ENCODE assay signal across 8 mouse cellular contexts in the genomic region with DNA sequence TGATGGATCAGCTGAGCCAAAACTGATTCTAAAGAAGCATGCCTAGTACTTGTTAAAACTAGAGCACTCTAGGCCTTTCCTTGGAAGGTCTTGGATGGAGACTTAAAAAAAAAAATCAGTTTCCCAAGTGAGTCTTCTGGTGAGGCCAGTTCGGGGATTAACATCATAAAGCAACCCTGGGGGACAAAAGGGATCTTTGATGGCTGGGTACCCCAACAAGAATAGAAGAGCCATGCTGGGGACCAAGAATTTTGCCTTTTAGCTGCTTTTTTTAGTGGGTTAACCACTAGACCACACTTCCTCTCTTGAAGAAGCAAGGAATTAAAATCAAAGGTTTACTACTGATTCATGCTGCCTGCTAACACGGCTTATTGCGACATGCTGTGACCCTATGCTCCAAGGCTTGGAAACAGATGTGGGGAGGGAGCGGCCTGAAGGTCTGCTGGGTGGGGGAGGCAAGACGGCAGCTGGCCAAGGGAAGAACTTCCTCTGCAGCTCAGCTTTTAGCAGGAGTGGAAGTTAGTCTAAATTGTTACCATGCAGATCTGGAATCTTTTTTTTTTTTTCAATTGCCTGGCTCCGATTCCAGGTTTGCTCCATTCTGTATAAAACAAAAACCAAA.
DNase-seq lines count a peak whose midpoint lies in the region; ATAC-seq and TF ChIP-seq lines count a peak whose summit lies in the region.

No protein-coding gene starts in this region.

- no peaks in the 10 kb centered on the region for H3K36me3 ChIP-seq in liver, embryonic 12.5 days
- no peaks in the 10 kb centered on the region for H3K36me3 ChIP-seq in kidney, embryonic 14.5 days (ENCODE audit: control insufficient read depth, insufficient read depth, low read length)
- no peaks in the 10 kb centered on the region for H3K36me3 ChIP-seq in lung, embryonic 14.5 days (ENCODE audit: insufficient read depth)

- no peak overlapping the region for H3K4me3 ChIP-seq in liver, embryonic 12.5 days
- H3K4me3 ChIP-seq in kidney, embryonic 14.5 days (ENCODE audit: low read length), result no peak overlapping the region
- no peak overlapping the region for H3K4me3 ChIP-seq in lung, embryonic 14.5 days (ENCODE audit: low read depth, low read length)

- H3K27me3 ChIP-seq in liver, embryonic 12.5 days (replicated peaks), result peaks cover 10% of the 10 kb centered on the region; the same call in 1 of the 2 replicates
- no peaks in the 10 kb centered on the region for H3K27me3 ChIP-seq in kidney, embryonic 14.5 days (ENCODE audit: control insufficient read depth, insufficient read depth, low read length)
- no peaks in the 10 kb centered on the region for H3K27me3 ChIP-seq in lung, embryonic 14.5 days (ENCODE audit: insufficient read depth, low read length)

- no peak overlapping the region for H3K4me2 ChIP-seq in liver, embryonic 12.5 days
- no peak overlapping the region for H3K4me2 ChIP-seq in kidney, embryonic 14.5 days (replicated peaks; ENCODE audit: low read depth, low read length)
- H3K4me2 ChIP-seq in lung, embryonic 14.5 days, result no peak overlapping the region; the same call in 1 of the 2 replicates

- H3K9ac ChIP-seq in liver, embryonic 12.5 days, result no peak overlapping the region
- no peak overlapping the region for H3K9ac ChIP-seq in kidney, embryonic 14.5 days (ENCODE audit: low read depth, low read length)
- H3K9ac ChIP-seq in lung, embryonic 14.5 days, result no peak overlapping the region

- ATAC-seq in liver, embryonic 12.5 days, result no peak
- no peak; the same call in 1 of the 2 replicates for ATAC-seq in kidney, embryonic 14.5 days (ENCODE audit: low FRiP score, low TSS enrichment)
- ATAC-seq in lung, embryonic 14.5 days (ENCODE audit: insufficient read depth), result peak; percentile 87

- WGBS in liver, embryonic 12.5 days (ENCODE audit: insufficient replicate concordance), result 28% methylated on average over 6 of the region's 6 CpGs
- WGBS in kidney, embryonic 14.5 days, result 28% methylated on average over 6 of the region's 6 CpGs
- WGBS in lung, embryonic 14.5 days, result 16% methylated on average over 6 of the region's 6 CpGs

- H3K9me3 ChIP-seq in liver, embryonic 12.5 days (replicated peaks), result no peaks in the 10 kb centered on the region
- H3K9me3 ChIP-seq in kidney, embryonic 14.5 days (ENCODE audit: control insufficient read depth, low read length), result no peaks in the 10 kb centered on the region
- no peaks in the 10 kb centered on the region for H3K9me3 ChIP-seq in lung, embryonic 14.5 days (ENCODE audit: low read depth, low read length)

- H3K27ac ChIP-seq in liver, embryonic 12.5 days, result no peak overlapping the region
- H3K27ac ChIP-seq in kidney, embryonic 14.5 days (ENCODE audit: low read depth, low read length), result peak overlapping the region; percentile 67
- H3K27ac ChIP-seq in lung, embryonic 14.5 days (ENCODE audit: low read depth), result peak overlapping the region; percentile 63; the same call in 1 of the 2 replicates

- H3K4me1 ChIP-seq in liver, embryonic 12.5 days, result peaks cover 14% of the 10 kb centered on the region; the same call in 1 of the 2 replicates
- H3K4me1 ChIP-seq in kidney, embryonic 14.5 days (ENCODE audit: control insufficient read depth, insufficient read depth, low read length), result peaks cover 12% of the 10 kb centered on the region; the same call in 1 of the 2 replicates
- H3K4me1 ChIP-seq in lung, embryonic 14.5 days (ENCODE audit: insufficient read depth), result peaks cover 13% of the 10 kb centered on the region

- no peak for TF ChIP-seq CTCF in lung, embryonic 14.5 days (IDR thresholded peaks at IDR 0.05; ENCODE audit: low read depth)

- DNase-seq in liver, result peak; percentile 54
- DNase-seq in adrenal gland, postnatal 14 days, result peak; percentile 91
- DNase-seq in gastrocnemius, adult 18-20 months (ENCODE audit: low spot score), result peak; percentile 87
- DNase-seq in lung, embryonic 14.5 days, result peak; percentile 90
- DNase-seq in right cerebral cortex, postnatal 10 days (ENCODE audit: low spot score in 2 of 2), result peak; percentile 69 to 71
- no peak for DNase-seq in cerebellum, adult 9-10 months
